Mouse (Mus musculus) liver, adult 2 months (tissue): Measurements from ENCODE around the gene Peli1.

ENCODE experiments used
- CTCF ChIP-seq: fragments of 200-500 bp; IDR thresholded peaks from 2 replicates; pipeline ENCODE4 v1.5.1; 2011; ENCODE audit warnings: low read depth, low read length, control low read depth
- POLR2A ChIP-seq: fragments of 200-500 bp; IDR thresholded peaks from 2 replicates; pipeline ENCODE4 v1.6.1; 2011; ENCODE audit warnings: low read length, control low read depth; ENCODE audit not compliant: insufficient read depth; ENCODE audit errors: extremely low read depth

- TF ChIP-seq CTCF: no peak
- TF ChIP-seq POLR2A: no peak
Observed at GRCm38 (mm10) chr11:21046188-21046587, 44.9 kb upstream of the Peli1 start.
